Mouse (Mus musculus): ENCODE measurements at regions not wholly inside any gene's neighbourhood (a gene's known extent, or its start where the extent isn't known, plus 50 kb on each side); places are given as distances from the start of the nearest gene placed in this dataset.
"Not testable (repeated sequence)": the region's sequence is repeated elsewhere in the genome, so short reads cannot be mapped to it uniquely, and the experiment has no call there.

DNA sequence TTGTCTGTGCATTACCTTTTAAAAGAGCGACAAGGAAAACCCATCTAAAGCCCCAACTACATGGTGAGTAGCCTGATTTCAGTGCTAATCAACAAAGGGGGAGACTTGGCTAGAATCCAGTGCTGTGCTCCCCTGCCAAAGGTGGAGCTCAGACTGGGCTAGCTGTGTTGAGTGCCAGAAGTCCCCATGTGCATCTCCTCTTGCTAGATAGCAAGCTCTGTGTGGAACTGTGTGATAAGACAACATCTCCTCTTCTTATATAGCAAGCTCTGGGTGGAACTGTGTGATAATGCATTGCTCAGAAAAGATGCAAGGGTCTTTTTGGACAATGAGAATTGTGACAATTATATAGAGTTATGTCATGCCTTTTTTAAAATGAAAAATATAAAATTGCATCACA lies 741.4 kb downstream of the Adam6a start:
- peak; percentile 86 for ATAC-seq (replicated peaks; ENCODE audit: low read depth, poor library complexity, severe bottlenecking)

- no peak for ATAC-seq (replicated peaks; ENCODE audit: low read depth, poor library complexity, severe bottlenecking)
Observed at GRCm38 (mm10) chr12:114287041-114287440, 743.3 kb downstream of the Adam6a start.

DNA sequence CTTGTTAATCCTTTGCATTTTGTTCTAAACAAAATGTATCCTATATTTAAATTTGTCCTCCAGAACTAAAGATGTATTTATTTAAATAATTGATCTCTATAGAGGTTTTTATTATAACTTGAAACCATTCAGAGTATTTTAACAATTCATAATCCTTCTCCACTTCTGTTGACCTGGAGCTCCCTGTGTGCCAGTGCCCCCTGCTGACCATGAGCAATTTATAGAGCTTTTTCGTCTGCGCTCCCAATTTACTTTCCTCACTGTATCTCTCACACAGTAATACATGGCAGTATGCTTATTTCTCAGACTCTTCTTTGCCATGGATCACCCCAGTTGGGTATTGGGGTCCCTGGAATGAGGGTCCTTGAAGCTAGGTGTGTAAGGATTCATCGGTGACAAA lies 747.4 kb downstream of the Adam6a start:
- no peak for ATAC-seq (replicated peaks; ENCODE audit: low read depth, poor library complexity, severe bottlenecking)

- ATAC-seq (replicated peaks; ENCODE audit: low read depth, poor library complexity, severe bottlenecking): peak; percentile 86
Observed at GRCm38 (mm10) chr12:114299771-114300170, 756.1 kb downstream of the Adam6a start.

GRCm38 (mm10) chr12:114301728-114302127 lies 758.0 kb downstream of the Adam6a start:
- ATAC-seq (replicated peaks; ENCODE audit: low read depth, poor library complexity, severe bottlenecking): 0 out of 2 replicates have a peak, but pooled peaks have one; percentile 54

GRCm38 (mm10) chr12:114332552-114332951 lies 788.8 kb downstream of the Adam6a start:
- ATAC-seq (replicated peaks; ENCODE audit: low read depth, poor library complexity, severe bottlenecking): peak; percentile 69; the same call in 1 of the 2 replicates

DNA sequence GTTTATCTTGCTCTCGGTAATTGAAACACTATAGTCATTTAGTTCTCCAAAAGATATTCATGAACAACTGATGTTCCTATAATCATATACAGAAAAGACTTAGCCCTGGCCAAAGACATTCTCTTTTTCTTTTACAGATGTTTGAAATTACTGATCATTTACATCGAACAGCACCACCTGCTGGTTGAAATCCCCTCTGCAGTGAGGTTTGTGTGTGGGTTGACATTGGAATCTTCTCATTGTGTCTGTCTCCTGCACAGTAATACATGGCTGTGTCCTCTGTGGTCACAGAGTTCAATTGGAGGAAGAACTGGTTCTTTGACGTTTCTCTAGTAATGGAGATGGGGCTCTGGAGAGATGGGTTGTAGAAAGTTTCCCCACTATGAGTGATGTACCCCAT lies 822.6 kb downstream of the Adam6a start:
- ATAC-seq (replicated peaks; ENCODE audit: low read depth, poor library complexity, severe bottlenecking): peak; percentile 74

GRCm38 (mm10) chr12:114378696-114379350 lies 835.1 kb downstream of the Adam6a start:
- ATAC-seq (replicated peaks; ENCODE audit: low read depth, poor library complexity, severe bottlenecking): peak; percentile 93

GRCm38 (mm10) chr12:114391447-114391846 lies 847.7 kb downstream of the Adam6a start:
- ATAC-seq (replicated peaks; ENCODE audit: low read depth, poor library complexity, severe bottlenecking): peak; percentile 58; the same call in 1 of the 2 replicates

DNA sequence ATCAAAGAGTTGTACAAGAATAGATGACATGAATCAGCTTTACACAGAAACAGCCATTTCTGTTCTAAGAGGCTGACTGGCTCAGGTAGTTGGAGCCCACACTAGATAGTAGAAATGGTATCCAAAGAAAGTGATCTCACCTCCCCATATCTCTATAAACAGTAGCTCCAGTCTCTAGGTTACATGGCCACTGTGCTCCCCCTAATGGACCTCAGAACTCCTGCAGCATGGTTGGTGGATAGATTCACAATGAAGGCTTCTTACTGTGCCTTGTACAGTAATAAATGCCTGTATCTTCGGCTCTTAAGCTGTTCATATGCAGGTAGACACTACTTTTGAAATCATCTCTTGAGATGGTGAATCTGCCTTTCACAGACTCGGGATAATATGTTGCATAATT lies 862.5 kb downstream of the Adam6a start:
- peak; percentile 82 for ATAC-seq (replicated peaks; ENCODE audit: low read depth, poor library complexity, severe bottlenecking)

GRCm38 (mm10) chr12:114434529-114434928 lies 890.8 kb downstream of the Adam6a start:
- ATAC-seq (replicated peaks; ENCODE audit: low read depth, poor library complexity, severe bottlenecking): peak; percentile 87; the same call in 1 of the 2 replicates

- ATAC-seq (replicated peaks; ENCODE audit: low read depth, poor library complexity, severe bottlenecking): peak; percentile 47
Observed at GRCm38 (mm10) chr12:114462037-114462436, 918.3 kb downstream of the Adam6a start.

DNA sequence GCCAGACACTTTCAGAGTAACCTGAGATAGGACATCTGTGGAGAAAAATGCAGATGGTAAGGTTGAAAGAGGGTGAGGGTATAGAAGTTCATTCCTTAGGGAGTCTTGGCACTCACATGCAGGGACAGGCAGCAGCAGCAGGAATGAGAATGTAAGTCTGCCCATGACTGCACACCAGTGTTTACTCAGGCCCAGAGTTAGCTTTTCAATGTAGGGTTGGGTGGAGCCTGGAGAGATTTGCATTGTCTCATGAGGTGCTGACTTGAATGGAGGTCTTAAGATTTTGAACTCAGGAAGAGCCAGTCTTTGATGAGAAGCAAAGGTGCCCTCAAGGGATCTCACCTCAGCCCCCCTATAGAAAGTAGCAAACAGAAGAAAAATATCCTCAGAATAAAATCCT lies 918.9 kb downstream of the Adam6a start:
- ATAC-seq (replicated peaks; ENCODE audit: low read depth, poor library complexity, severe bottlenecking): no peak

GRCm38 (mm10) chr12:114468857-114469256 lies 925.1 kb downstream of the Adam6a start:
- peak; percentile 90 for ATAC-seq (replicated peaks; ENCODE audit: low read depth, poor library complexity, severe bottlenecking)

GRCm38 (mm10) chr12:114472678-114473077 lies 929.0 kb downstream of the Adam6a start:
- ATAC-seq (replicated peaks; ENCODE audit: low read depth, poor library complexity, severe bottlenecking): not testable (repeated sequence)

DNA sequence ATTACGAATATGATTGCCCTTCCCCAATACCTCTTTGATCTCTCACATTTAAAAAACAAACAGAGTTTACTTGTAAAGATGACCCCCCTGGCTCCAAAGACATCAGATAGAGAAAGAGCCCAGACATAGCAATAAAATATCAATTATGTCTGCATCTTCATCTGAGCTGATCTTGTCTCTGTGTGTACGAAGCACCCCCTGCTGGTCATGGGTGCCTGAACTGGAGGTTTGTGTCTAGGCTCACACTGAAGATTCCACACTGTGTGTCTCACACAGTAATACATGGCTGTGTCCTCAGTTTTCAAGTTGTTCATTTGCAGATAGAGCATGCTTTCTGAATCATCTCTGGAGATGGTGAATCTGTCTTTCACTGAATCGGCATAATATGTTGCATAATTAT lies 935.0 kb downstream of the Adam6a start:
- ATAC-seq (replicated peaks; ENCODE audit: low read depth, poor library complexity, severe bottlenecking): no peak

DNA sequence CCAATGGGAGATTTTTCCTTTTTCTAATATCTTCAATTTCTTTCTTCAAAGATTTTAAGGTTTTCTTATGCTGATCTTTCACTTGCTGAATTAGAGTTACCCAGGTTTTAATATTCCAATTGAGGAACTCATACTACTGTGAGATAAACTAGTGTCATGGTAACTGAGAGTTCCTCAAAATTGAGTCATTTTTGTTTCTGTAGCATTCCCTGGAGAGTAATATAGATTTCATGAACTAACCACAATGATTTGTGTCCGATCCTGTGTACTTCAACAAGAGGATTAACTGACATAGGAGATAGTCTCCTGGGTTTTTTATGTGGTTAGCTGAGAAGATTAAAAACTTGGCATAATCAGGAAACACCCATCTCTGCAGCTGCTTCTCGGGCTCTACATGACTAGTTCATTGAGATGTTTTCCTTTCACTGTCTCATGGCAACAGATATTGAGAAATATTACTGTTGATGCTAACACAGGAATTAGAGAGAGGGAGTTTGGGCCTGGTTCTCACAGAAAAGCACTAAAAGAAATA lies 949.9 kb downstream of the Adam6a start:
- peak; percentile 89 for ATAC-seq (replicated peaks; ENCODE audit: low read depth, poor library complexity, severe bottlenecking)

GRCm38 (mm10) chr12:114495741-114496140 lies 952.0 kb downstream of the Adam6a start:
- ATAC-seq (replicated peaks; ENCODE audit: low read depth, poor library complexity, severe bottlenecking): no peak

DNA sequence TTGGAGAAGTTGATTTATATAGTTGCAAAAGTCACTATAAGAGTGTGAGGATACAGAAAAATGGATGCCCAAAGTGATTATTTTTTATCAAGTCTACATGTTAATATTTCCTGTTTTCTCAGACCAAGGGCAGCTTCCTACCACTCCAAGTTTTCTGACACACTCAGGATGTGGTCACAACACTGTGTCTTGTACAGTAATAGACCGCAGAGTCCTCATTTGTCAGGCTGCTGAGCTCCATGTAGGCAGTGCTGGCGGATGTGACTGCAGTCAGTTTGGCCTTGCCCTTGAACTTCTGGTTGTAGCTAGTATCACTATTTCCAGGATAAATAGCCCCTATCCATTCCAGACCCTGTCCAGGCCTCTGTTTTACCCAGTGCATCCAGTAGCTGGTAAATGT lies 969.4 kb downstream of the Adam6a start:
- peak; percentile 97 for ATAC-seq (replicated peaks; ENCODE audit: low read depth, poor library complexity, severe bottlenecking)

DNA sequence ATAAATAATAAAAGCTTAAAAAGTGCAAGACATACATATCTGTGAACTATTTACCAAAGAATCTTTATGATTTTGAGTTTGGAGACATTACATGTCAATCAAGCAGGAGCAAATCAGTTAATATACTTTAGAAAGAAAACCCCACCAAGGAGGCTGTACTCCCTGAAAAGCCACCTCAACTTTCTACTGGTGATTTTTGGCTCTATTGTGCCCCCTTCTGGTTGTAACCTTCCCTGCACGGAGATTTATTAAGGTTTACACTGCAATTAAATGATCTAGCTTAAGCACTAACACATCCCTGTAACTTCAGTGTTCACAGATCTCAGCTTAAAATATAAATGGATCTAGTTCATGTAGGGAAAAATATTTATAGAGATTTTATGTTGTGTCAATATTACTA lies 998.4 kb downstream of the Adam6a start:
- not testable (repeated sequence) for ATAC-seq (replicated peaks; ENCODE audit: low read depth, poor library complexity, severe bottlenecking)

GRCm38 (mm10) chr12:114544931-114545330 lies 1001.2 kb downstream of the Adam6a start:
- peak; percentile 97 for ATAC-seq (replicated peaks; ENCODE audit: low read depth, poor library complexity, severe bottlenecking)

- peak; percentile 46 for ATAC-seq (replicated peaks; ENCODE audit: low read depth, poor library complexity, severe bottlenecking)
Observed at GRCm38 (mm10) chr12:114562440-114562839, 1018.7 kb downstream of the Adam6a start.
